Mouse (Mus musculus) gastrocnemius, postnatal 14 days (tissue): ENCODE data around the gene Zc3h7a. TPM values are rescaled to one million over a fixed set of nuclear protein-coding genes. Genes with fewer than 3 reads are reported as not detected.

Experiments
- DNase-seq: peaks from one replicate; pipeline ENCODE4 v3.0.0; 2021; ENCODE audit warnings: mixed read lengths
- intact Hi-C: fragments of 180-260 bp; cut with DNase I; formaldehyde crosslinking; loops from one replicate; pipeline ENCODE4 v1.15.1; 2025; ENCODE audit warnings: low total_unique reads
- long read RNA-seq, 2 experiments: library from polyadenylated mRNA; stranded (forward); transcript quantifications; one replicate each; pipeline ENCODE4 v2.0.0; 2021
- total RNA-seq, 2 experiments: library from RNA; stranded (reverse); gene quantifications; 2 replicates each; pipeline ENCODE4 v1.2.3; 2021

Zc3h7a gene
- total RNA-seq: 10 to 100 TPM; 17.7 to 20.4 TPM
- long read RNA-seq, experiment 1, transcript Zc3h7a-201 (23 exons, 3,825 nt): major isoform, 5 of 7 reads
- long read RNA-seq, experiment 1, partial matches to known transcripts: 1 of 7 reads
- long read RNA-seq, experiment 1, other reads (novel, unspliced or antisense): 1 of 7 reads
- long read RNA-seq, experiment 2, transcript Zc3h7a-201 (23 exons, 3,825 nt): major isoform, 11 of 12 reads
- long read RNA-seq, experiment 2, partial matches to known transcripts: 0 of 12 reads
- long read RNA-seq, experiment 2, other reads (novel, unspliced or antisense): 1 of 12 reads

DNA sequence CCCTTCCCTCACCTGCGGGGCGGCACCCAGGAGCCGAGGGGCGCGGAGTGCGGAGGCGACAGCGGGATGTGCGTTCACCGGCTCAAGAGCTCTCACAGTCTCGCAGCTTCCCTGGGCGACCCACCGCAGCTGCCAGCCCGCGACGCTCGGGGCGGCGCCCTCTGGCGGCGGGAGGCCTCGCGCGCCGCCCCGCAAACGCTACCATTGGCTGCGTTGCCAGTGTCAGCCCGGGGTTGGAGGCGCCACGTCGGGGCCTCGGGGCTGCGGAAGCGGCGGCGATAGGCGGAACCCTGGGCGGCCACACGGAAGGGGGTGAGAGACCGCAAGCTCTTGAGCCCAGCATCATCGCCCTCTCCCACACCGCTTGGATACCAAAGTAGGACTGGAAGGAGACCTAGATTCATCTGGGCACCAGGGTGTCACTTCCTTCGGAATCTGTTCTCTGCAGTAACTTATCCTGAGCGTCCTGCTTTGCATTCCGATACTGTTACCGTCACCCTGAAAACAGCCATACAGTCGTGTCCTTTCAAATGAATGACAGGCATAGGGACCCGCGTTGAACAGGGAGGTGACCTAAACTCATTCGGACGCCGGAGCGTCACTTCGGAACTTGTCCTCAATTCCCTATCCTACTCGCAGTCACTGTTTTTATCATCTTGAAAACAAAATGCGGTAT lies at the start of gene Zc3h7a:
Zc3h7a (minus strand) TSS at position 186 of the 676 bp plus-strand sequence.
- DNase-seq: peak; percentile 93
- intact Hi-C loops: loop anchor here (10.0 kb wide), 1 partner anchor 142 kb away; no protein-coding TSS in a partner anchor

DNA sequence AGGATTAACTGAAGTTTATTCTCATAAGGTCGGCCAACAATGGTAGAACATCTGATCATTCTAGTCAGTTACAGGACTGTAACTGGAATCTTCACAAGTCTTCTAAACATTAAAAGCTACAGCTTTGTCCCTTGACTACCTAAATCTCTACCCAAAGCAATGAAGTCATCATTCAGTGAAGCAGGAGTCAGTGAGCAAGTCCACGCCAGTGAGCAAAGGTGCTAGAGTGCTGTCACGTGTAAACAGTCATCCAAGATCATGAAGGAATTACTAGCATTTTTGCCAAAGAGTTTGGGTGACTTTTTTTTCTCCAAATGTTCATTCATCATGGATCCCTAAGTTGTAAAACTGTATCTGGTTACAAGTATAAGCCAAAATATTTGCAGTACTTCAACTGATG lies 41.6 kb upstream of the Zc3h7a start:
- intact Hi-C loops: no loop called here
- DNase-seq: no peak

DNA sequence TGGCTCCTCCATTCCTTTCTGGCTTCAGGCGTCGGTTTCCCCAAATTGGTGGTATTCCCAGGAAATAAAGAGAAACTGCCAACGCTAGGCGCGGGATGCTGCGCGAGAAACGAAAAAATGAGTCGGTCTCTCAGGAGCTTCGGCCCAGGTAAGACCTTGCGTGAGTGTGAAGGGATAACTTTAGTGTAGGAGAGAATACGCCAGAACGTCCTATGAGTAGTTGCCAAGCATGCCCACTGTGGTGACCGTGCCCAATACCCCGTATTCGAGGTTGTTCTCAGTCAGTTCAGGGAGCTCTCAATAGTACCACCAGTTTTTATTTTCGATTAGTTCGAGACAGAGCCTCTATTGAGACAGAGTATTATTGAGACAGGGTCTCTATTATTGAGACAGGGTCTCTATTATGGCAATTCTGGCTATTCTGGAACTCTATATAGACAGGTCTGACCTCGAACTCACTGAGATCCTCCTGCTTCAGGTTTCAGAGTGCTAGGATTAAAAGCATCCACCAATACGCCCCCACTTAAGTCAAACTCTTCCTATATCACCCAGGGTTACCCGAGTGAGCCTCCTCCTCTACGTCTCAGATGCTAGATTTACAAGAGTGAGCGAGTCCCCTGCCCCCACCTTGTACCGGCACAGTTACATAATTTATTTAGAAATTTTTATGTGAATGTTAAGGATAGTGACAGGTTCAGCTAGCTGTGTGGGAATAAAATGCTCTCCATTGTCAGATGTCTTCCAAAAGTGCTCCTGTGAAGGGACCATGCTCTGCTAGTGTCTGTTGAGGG lies 27.6 kb upstream of the Zc3h7a start:
- intact Hi-C loops: no loop called here
- DNase-seq: no peak

DNA sequence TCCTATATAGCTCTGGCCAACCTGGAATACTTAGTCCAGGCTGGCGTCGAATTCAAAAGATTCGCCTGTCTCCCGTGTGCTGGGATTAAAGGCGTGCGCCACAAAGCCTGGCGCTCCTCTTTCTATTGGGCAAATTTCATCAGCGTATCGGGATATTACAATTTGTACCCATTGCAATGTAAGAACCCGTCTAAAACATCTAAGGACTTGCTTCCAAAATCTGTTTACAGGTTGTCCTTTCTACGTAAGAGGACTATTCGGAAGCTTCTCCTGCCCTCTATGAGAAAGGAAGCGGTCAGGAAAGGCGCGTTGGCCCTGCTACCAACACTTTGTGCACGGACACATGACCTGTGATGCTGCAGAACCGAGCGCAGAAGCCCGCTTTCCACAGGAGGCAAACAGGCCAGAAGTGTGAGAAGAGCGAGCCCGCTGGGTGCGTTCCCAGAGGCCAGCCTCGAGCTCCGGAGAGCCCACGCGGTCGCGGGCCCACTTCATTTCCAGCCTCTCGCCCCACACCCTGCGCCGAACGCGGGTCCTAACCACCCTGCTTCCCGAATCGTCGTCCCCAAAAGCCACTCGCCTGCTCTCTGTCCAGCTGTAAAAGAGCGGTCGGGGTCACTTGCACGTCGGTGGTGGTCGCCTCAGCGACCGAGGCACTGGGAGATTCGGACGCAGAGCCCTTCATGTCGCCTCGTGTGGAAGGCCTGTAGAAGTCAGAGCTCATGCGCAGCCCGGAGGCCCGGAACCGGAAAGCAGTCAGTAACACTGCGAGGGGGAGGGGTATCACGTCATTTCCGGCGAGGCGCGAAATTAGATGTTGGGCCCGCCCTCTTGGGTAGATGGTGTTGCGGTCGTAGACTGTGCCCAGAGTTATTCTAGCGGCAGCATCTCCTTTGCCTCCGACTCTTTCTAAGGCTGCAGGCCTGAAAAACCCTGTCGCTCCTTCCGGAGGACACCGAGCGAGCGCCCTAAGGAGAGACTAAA lies 26.7 kb upstream of the Zc3h7a start, which contains the start of gene Rsl1d1:
Rsl1d1 (minus strand) TSS at position 761 of the 984 bp plus-strand sequence.
- intact Hi-C loops: no loop called here
- DNase-seq: peak; percentile 90

DNA sequence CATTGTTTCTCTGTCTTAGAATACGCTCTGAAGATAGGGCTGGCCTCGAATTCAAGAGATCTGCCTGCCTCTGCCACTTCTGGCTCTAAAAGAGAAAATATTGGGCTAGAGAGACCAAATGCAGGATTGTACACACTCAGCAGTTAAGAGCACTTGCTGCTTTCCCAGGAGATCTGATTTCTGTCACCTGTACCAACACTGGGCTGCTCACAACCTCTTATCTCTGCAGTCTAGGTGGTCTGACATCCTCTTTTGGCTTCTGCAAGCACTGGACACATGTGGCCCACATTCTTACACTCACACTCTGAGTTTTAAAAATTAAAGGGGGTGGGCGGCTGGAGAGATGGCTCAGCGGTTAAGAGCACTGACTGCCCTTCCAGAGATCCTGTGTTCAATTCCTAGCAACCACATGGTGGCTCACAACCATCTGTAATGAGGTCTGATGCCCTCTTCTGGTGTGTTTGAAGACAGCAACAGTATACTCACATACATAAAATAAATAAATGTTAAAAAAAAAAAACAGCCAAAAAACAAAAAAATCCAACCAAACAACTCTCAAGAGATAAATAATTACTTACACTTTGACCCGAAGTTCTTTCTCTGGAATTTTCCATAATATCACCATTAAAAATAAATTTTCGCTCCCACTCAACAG lies 25.7 kb upstream of the Zc3h7a start:
- intact Hi-C loops: no loop called here

DNA sequence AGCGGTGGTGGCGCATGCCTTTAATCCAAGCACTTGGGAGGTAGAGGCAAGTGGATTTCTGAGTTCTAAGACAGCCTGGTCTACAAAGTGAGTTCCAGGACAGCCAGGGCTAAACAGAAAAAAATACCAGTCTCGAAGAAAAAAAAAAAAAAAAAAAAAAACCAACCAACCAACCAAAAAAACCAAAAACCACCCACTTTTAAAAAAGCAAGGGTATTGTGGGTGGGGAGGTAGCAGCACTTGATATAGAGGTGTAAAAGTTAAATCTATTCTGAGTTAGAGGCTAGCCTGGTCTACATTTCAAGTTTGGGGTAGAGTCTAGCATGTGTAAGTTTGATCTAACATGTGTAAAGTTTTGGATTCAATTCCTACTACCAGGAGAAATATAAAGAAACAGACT lies 24.1 kb upstream of the Zc3h7a start:
- no peak for DNase-seq
- intact Hi-C loops: no loop called here

More for the DNA sequence above, 25.7 kb upstream of the Zc3h7a start:
- no peak for DNase-seq

DNA sequence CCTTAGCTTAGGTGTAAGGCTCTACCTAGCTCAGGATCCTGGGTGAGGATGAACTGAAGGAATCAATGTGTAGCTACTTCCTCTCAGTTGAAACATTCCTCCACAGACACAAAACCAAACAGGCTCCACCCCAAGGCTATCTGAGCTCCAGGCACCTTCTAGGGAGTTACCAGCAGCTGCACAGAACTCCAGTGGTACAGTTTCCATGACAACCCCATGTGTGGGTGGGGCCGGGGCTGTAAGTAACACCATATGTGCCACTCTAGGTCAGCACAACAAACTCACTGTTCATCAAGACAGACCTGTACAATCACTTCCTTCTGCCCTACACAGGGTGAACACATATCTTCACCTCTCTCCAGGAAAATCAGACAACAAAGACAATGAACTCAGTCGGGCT lies 22.3 kb upstream of the Zc3h7a start:
- intact Hi-C loops: no loop called here
- DNase-seq: no peak

DNA sequence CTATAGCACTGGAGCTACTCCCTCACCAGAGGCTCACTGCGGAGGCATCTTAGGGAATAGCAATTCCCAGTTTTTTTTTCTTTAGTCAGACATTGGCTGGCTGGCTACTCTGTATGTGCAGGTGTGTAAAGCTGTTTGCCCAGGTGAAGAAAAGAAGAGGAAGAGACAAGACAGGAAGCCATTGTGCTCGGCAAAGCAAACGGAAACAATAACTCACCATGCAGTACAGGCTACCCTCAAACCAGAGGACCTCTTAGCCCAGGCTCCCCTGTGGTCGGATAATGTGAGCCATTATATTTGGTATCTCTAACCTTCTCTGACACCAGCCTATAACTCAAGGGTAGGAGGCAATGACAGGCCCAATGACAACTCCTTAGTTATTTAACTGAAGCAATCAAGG lies 20.9 kb upstream of the Zc3h7a start:
- no peak for DNase-seq
- intact Hi-C loops: no loop called here

DNA sequence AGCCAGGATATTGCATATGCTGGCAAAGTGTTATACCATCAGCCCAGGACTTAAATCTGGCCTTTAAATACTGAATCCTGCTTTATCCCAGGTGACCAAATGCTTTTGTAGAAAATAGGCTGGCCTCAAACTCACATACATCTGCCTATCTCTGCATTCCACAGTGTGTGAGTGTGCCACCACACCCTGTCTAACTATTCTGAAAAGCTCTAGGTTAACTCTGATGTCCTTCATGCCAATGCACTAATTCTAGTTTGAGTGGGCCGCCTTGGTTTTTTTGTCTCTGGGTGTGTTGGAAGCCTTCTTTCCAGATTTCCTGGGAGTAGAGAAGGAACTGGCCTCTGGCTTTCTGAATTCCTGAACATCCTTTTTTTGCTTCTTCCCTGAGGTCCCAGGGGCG lies 17.0 kb upstream of the Zc3h7a start:
- no peak for DNase-seq
- intact Hi-C loops: no loop called here

DNA sequence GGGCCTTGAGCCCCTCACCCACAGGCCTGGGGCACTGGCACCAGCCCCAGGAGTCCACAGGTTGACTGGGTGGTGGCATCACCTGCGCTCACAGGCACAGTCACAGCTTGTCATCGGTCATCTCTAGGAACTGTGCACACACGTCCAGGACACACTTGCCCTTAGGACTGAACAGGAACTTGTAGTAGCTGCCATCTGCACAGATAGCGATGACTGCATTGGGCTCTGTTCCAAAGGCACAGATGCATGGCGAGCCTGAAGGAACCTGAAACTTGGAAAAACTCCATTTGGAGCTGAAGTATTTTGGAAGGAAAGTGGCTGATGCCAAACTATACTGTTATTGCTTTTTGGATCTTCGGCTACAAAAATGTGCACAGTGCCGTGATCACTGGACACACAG lies 14.0 kb upstream of the Zc3h7a start:
- intact Hi-C loops: no loop called here
- DNase-seq: no peak

DNA sequence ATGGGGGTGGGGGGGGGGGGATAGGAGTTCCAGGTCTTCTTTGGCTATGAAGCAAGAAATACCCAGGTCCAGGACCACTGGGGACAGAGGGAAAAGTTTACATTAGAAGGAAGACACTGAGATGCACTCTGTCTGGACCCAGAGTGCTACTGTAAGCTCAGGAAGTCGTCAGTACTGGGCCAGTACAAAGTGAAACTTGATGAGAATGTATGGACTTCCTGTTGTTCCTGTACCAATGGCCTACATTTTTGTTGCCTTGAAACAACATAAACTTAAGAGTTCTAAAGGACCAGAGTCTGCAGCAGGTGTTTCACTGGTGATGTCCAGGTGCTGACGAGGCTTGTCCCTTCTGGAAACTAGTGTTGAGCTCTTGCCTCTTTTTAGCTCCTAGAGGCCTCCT lies 1.2 kb upstream of the Zc3h7a start:
- intact Hi-C loops: loop anchor here (10.0 kb wide), 1 partner anchor 143 kb away; no protein-coding TSS in a partner anchor
- no peak for DNase-seq

DNA sequence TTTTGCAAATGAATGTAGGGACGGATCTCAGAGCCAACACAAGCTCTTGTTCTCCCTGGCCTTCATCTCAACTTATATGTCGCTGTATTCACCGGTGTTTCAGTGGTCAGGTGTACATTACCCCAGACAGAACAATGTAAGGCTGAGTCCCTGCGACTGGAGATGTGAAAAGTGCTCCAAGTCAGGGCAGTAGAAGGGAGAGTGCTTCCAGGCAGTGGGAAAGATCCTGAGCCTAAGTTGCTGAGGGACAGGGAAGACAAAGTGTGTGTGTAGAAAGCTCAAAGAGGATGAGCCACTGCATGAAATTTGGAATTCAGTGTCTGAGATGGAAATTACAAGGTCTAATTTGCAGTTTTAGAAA lies 671 bp upstream of the Zc3h7a start:
- DNase-seq: no peak
- intact Hi-C loops: loop anchor here (10.0 kb wide), 1 partner anchor 142 kb away; no protein-coding TSS in a partner anchor

DNA sequence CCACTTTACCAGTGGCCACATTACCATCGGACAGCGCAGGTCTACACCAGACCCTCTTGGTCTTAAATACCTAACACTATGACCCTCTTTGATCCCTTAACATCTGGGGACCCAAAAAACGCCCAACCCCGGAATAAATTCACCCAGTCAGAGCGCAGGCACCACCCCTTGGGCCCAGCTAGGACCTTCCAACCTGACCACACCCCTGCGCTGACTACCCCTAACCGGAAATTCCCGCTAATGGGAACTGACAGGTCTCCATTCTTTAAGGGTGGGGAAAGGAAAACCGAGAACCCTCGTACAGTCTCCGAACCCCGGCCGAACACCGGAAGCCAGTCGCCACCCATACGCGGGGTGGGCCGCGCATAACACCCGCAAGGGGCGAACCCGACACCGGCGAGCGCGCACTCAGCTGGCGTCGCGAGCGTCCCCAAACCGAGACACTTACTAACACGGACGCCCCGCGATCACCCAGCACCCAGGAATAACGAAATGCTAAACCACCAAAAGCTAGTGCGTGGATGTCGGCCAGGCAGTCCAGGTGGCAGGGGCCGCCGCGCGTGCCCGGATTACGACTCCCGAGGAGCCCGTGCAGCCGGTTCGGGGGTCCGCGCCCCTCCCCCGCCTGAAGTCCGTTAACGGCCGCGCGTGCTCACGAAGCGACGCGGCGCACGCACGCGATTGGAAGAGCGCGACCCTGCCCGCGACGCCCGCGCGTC lies 545 bp downstream of the Zc3h7a start:
- intact Hi-C loops: loop anchor here (10.0 kb wide), 1 partner anchor 141 kb away; no protein-coding TSS in a partner anchor
- DNase-seq: peak; percentile 63

DNA sequence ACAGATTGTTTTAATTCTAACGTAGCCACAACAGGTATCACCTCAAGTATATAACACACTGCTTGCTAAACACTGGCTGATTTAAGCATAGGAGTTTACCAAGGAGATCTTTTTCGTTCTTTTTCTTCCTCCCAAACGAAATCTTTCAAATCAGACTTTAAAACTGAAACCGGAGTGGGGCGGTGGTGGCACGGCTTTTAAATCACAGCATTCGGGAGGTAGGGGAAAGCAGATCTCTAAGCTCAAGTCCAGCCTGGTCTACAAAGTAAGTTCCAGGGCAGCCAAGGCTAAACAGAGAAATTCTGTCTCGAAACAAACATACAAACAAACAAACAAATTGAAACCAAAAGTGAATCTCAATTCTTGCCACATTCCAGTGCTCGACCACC lies 1.1 kb downstream of the Zc3h7a start:
- DNase-seq: no peak
- intact Hi-C loops: loop anchor here (10.0 kb wide), 1 partner anchor 140 kb away; no protein-coding TSS in a partner anchor

DNA sequence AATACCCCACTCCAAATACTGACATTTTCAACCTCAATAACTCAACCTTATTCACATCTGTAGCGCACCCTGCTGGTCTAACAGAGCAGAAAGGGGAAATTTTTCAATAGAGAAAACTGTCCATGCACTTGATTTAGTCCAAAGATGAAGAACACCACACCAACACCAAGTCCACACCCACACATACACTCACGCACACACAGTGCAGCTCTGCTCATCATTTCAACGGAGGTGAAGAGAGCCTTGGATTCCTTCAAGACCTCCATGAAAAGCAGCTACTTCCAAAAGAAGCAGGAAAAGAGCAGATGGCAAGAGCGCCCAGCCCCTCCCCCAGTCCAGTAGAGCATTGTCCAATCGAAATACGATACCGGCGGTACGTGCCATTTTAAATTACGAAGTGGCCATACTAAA lies 1.5 kb downstream of the Zc3h7a start:
- DNase-seq: peak; percentile 43
- intact Hi-C loops: loop anchor here (10.0 kb wide), 1 partner anchor 140 kb away; no protein-coding TSS in a partner anchor

DNA sequence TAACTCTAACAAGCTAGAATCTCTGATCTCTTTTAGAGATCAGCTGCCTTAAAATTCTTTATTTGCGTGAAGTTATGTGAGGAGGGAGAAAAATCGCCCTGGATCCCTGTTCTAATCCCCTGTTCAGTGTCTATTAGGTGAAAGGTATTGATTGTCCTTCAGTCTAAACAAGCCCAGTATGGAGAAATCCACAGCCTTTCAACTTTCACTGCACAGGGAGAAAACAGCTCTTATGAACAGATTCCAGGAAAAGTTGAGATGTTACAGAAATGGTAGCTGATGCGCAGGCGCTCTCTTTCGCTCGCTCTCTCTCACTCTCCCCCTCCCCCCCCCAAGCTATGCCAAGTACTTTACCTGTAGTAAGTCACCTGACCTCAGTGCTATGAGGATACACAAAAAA lies 4.5 kb downstream of the Zc3h7a start:
- intact Hi-C loops: loop anchor here (10.0 kb wide), 1 partner anchor 137 kb away; no protein-coding TSS in a partner anchor
- DNase-seq: no peak

DNA sequence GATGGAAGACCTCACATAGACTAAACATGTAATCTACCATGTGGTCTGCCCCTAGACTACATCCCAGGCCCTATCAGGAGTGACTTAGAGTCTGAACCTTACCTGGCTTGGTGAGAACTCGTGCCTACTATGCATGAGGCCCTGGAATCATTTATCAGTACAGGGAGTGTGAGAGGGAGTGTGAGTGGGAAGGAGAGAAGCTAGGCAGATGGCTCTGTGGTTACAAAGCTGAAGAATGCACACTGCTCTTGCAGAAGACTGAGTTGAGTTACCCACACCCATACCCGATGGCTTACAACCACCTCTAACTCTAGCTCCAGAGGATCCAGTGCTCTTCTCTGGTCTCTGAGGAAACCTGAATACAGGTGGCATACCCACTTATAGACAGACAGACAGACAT lies 9.8 kb downstream of the Zc3h7a start:
- intact Hi-C loops: no loop called here
- DNase-seq: no peak
